Mouse (Mus musculus) ovary, adult 18-20 months (tissue): ENCODE data around the gene Igsf10.

Experiments
- DNase-seq: peaks from one replicate; pipeline ENCODE4 v3.0.0; 2022; ENCODE audit warnings: low spot score, mixed read lengths

The Igsf10 gene

DNA sequence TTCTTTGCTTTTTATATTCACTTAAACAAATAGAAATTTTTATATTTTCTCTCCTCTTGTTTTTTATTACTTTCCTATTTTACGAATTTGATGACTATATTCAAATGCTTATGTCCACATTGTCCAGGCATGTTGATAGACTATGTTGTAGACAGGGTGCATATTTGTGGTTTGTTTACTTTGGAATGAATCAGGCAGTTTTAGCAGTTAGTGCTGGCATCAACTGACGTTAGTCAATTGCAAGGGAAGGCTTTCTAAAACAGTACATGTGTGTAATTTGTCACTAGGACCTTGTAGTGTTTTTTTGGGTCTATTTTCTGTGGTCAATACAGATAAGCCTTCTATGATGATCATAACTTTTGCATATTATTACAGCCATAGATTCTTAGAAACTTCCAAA is 53.6 kb downstream of the Igsf10 start:
- DNase-seq = no peak

DNA sequence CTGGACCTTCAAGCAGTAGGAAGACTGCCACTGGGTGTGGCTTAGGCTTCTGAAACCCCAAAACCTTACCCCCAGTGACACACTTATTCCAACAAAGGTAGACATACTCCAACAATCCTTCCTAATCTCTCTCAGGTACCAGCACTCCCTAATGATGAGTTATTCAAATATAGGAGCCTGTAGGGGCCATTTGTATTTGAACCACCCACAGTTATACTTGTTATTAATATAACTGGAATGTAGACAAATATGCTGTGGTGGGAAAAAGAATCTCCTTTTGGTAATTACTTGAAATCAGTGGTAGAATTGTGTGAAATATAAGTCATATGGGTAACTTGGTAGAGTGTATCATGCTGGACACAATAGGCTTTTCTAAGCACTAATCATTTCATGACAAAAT is 65.6 kb downstream of the Igsf10 start:
- DNase-seq = no peak

GRCm38 (mm10) chr3:59278254-59278533 is 66.0 kb downstream of the Igsf10 start:
- DNase-seq = no peak

DNA sequence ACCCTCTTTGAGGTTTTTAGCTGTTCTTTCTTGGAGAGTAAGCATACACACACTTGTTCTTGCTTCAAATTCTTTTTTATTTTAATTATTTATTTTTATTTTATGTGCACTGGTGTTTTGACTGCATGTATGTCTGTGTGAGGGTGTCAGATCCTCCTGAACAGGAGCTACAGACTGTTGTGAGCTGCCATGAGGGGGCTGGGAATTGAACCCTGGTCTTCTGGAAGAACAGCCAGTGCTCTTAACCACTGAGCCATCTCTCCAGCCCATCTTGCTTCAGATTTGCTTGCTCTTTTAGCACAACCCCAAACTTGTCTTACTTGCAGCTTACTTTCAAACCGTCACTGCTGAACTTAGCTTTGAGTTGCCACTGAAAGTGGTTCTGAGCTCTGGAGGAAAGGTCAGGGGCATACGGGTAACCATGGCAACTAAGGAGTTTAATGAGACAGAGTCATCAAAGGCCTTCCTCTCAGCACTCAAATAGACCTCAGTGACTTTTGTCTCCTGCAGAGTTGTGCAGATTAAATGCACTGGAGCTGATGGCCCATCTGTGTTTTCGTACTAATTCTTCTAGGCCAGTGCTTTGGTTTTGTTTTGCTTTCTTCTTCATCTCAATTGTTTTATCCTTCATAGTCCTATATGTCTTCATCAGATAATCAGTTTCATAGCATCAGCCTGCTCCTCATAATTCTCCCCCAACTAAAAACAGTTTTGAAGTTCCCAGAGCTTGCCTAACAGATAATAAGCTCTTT is 66.5 kb downstream of the Igsf10 start:
- DNase-seq = no peak

- no peak for DNase-seq
These were observed 73.4 kb downstream of the Igsf10 start for GRCm38 (mm10) chr3:59270811-59271210.
